Mouse (Mus musculus) CH12.LX (cell line): ENCODE results near the gene Slc39a2.

ENCODE experiments used
- CTCF ChIP-seq, 2 experiments: IDR thresholded peaks in 1 of 2; conservative IDR thresholded peaks in 1 of 2; 2 replicates each; pipeline ENCODE4 v1.5.1; 2011 to 2012; ENCODE audit warnings: low read depth in 2 of 2, low read length in 2 of 2, improper control_type of control experiment in 1 of 2, inconsistent platforms in 1 of 2, mild to moderate bottlenecking in 1 of 2, moderate library complexity in 1 of 2
- E2F4 ChIP-seq: IDR thresholded peaks from 2 replicates; pipeline ENCODE4 v1.6.1; 2011; ENCODE audit warnings: low read depth, low read length, improper control_type of control experiment; ENCODE audit not compliant: insufficient replicate concordance
- EP300 ChIP-seq: IDR thresholded peaks from 2 replicates; pipeline ENCODE4 v1.6.1; 2011; ENCODE audit warnings: low read length, improper control_type of control experiment
- KAT2A ChIP-seq: IDR thresholded peaks from 2 replicates; pipeline ENCODE4 v1.6.1; 2012; ENCODE audit warnings: low read length, improper control_type of control experiment, inconsistent platforms; ENCODE audit not compliant: insufficient replicate concordance
- MAZ ChIP-seq: IDR thresholded peaks from 2 replicates; pipeline ENCODE4 v1.6.1; 2012; ENCODE audit warnings: low read depth, mild to moderate bottlenecking, inconsistent platforms, low read length, improper control_type of control experiment, moderate library complexity
- POLR2A ChIP-seq: IDR thresholded peaks from 2 replicates; pipeline ENCODE4 v1.6.1; 2011; ENCODE audit warnings: low read depth, mild to moderate bottlenecking, improper control_type of control experiment, low read length
- RAD21 ChIP-seq: IDR thresholded peaks from 2 replicates; pipeline ENCODE4 v1.6.1; 2011; ENCODE audit warnings: low read depth, mild to moderate bottlenecking, low read length, improper control_type of control experiment, moderate library complexity
- RCOR1 ChIP-seq: conservative IDR thresholded peaks from 2 replicates; pipeline ENCODE4 v1.6.1; 2012; ENCODE audit warnings: low read depth, mild to moderate bottlenecking, inconsistent platforms, low read length, improper control_type of control experiment
- UBTF ChIP-seq: IDR thresholded peaks from 2 replicates; pipeline ENCODE4 v1.6.1; 2012; ENCODE audit warnings: low read depth, mild to moderate bottlenecking, inconsistent platforms, low read length, improper control_type of control experiment, moderate library complexity
- ZMIZ1 ChIP-seq: IDR thresholded peaks from 2 replicates; pipeline ENCODE4 v1.6.1; 2012; ENCODE audit warnings: low read depth, mild to moderate bottlenecking, inconsistent platforms, low read length, improper control_type of control experiment
- ZNF384 ChIP-seq: IDR thresholded peaks from 2 replicates; pipeline ENCODE4 v1.6.1; 2012; ENCODE audit warnings: low read depth, low read length, improper control_type of control experiment, inconsistent platforms

DNA sequence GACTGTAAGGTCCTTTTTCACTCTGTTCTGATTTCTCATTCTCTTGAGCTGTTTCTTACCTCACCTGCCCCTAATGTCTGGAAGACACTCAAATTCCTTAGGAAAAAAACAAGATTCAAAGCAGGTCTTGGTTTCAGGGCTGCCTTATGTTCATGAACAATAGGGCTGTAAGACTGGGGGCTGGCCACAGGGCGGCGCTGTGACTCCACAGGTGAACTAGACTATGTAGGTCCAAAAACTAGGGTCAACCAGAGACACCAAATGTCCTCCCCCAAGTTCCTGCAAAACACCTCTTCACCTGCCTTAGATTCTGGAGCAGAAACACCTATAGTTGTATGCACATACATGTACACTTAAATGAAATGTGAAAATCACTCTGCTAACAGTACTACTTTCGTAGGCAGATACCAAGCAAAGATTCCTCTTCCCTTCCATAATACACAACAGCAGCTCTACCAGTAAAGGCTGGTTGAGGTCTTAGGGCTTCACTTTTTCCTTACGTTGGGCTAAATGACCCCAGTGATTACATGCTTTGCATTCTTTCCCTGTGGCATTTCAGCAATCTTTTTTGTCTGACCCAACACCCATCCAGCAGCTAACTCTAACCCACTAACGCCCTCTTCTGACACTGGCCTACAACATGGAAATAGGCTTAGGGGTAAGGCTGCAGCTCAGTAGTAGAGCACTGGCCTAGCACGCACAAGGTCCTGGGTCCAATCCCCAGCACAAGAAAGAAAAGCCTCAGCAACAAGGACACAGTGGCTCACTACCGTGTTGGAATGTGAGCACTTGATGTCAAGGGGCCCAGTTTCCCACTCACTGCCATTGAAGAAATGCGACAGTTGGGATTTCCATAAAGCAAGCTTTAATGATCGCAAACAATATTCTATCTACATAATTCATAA, 10.4 kb downstream of the Slc39a2 start:
- TF ChIP-seq UBTF (no peak), MAZ (no peak), EP300 (no peak), KAT2A (no peak), ZNF384 (no peak), RAD21 (peak; percentile 97), CTCF (conservative IDR thresholded peaks at IDR 0.05 in 1 of 2, IDR thresholded peaks at IDR 0.05 in 1 of 2; ENCODE audit: low read depth in 2 of 2, low read length in 2 of 2) (peak; percentile 95 to 98), POLR2A (no peak), ZMIZ1 (no peak), RCOR1 (no peak), E2F4 (no peak)
